Mouse (Mus musculus) duodenum, adult 2 months (tissue): ENCODE data around the gene Asf1a. TPM values are rescaled to one million over a fixed set of nuclear protein-coding genes. Genes with fewer than 3 reads are reported as not detected.

Experiments
- polyA plus RNA-seq: library from polyadenylated mRNA; depleted of rRNA; stranded (reverse); fragments of >200 nt; gene quantifications from 2 replicates; pipeline ENCODE4 v1.2.3, GENCODE M21; 2012; ENCODE audit warnings: low replicate concordance; rRNA removed

Gene Asf1a
- polyA plus RNA-seq = 0.79 and 1.1 TPM in 2 replicates

DNA sequence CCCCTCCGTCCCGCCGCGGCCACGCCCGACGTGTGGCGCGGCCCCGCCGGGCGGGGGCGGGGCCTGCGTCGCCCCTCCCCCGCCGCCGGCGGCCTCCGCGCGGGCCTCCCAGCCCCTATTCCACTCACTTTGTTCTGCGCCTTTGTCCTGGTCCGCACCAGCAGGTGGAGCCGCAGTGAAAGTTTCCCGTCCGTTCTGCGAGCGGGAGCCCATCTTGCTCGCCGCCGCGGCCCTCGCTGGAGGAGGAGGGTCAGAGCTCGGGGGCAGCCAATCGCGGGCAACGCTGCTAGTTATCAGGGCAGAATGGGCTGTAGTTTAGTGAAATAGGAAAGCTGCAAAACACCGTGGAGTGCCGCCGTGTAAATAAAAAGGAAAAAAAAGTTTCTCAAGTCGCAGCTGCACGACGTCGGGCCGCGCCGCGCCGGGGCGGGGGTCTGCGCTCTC, at the start of gene Asf1a:
TSS of gene Asf1a (plus strand) at position 81 of the 444 bp plus-strand sequence.

DNA sequence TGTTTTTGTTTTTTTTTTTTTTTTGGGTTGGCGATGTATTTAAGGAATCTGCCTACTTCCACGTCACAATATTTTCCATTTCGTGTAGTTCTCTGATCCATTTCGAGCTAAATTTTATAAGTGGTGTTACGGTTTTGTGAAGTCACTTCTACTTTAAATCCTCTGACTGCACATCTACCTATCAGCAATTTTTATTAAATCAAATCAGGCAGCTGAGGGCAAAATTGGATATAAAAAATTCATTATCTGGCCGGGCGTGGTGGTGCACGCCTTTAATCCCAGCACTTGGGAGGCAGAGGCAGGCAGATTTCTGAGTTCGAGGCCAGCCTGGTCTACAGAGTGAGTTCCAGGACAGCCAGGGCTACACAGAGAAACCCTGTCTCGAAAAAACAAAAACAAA, 33.8 kb downstream of the Asf1a start, which contains the start of gene Mcm9:
TSS of gene Mcm9 (minus strand) at position 101 of the 400 bp plus-strand sequence.

Other genes starting within 250 kb of the Asf1a start
- gene Cep85l, start 216.8 kb upstream of the Asf1a start, polyA plus RNA-seq = 0.27 and 0.67 TPM in 2 replicates
- gene Mcm9, start 33.7 kb downstream of the Asf1a start, polyA plus RNA-seq = 1.3 and 1.5 TPM in 2 replicates
- 0.09 and 0.18 TPM in 2 replicates for gene Fam184a, start 154.4 kb downstream of the Asf1a start, polyA plus RNA-seq